Mouse (Mus musculus): ENCODE measurements around the gene Btbd9.

GRCm38 (mm10) chr17:30222837-30223236, 353.5 kb downstream of the Btbd9 start:
- TF ChIP-seq CTCF (IDR thresholded peaks at IDR 0.05; ENCODE audit: control insufficient read depth, insufficient read depth, low read length) (no peak), POLR2A (IDR thresholded peaks at IDR 0.05; ENCODE audit: borderline replicate concordance, control insufficient read depth, low read depth, low read length) (no peak)
